Mouse (Mus musculus): Measurements from ENCODE around the gene 1700020L24Rik. TPM values are rescaled to one million over a fixed set of nuclear protein-coding genes. Genes with fewer than 3 reads are reported as not detected.

The 1700020L24Rik gene
- total and polyA plus RNA-seq, 3 experiments = 0.60 TPM; not detected in 2

DNA sequence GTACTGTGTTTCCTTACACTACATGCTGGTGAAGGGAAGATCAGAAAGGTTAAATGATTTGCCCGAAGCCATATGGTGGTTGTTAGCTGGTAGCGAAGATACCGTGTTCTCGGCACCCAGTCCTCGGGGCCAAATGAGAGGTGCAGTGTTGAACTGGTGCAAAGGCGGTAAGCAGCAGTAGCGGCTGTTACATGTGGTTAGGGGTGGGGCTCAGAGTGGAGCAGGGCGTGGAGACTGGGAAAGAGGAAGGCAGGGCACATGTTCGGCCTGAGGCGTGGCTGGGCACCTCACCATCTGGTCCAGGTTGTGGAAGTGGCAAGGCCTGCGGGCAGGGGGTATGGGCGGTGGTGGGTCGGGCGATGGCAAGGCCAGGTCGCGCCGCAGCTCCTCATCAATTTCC, 10.5 kb upstream of the 1700020L24Rik start:
- Histone ChIP-seq H3K9ac (ENCODE audit: control insufficient read depth, low read depth, low read length, poor library complexity, severe bottlenecking) (peak overlapping the region; percentile 26), H3K4me3 (ENCODE audit: control insufficient read depth in 1 of 2, insufficient read depth in 1 of 2, low read depth in 2 of 2, low read length in 2 of 2) (peak overlapping the region; percentile 21 to 30; a peak in 3 of 4 replicates)
- DNase-seq (ENCODE audit: low read depth, low spot score) = peak; percentile 89
- peak; percentile 93 for TF ChIP-seq MYC (IDR thresholded peaks at IDR 0.05; ENCODE audit: low read depth, low read length)
- no peak for TF ChIP-seq ZC3H11A (IDR thresholded peaks at IDR 0.05; ENCODE audit: low read depth, low read length)
- no peak for TF ChIP-seq RCOR1 (IDR thresholded peaks at IDR 0.05; ENCODE audit: low read depth, low read length)
- no peak for TF ChIP-seq NELFE (IDR thresholded peaks at IDR 0.05; ENCODE audit: low read depth, low read length)
- no peak for TF ChIP-seq ZMIZ1 (IDR thresholded peaks at IDR 0.05; ENCODE audit: low read depth, low read length)
- peak in 1 of 2 experiments; percentile 38; a peak in 1 of 4 replicates for TF ChIP-seq POLR2A (IDR thresholded peaks at IDR 0.05; ENCODE audit: control insufficient read depth in 1 of 2, insufficient read depth in 1 of 2, low read depth in 1 of 2, low read length in 2 of 2, poor library complexity in 1 of 2)
- no peak for TF ChIP-seq MYB (IDR thresholded peaks at IDR 0.05; ENCODE audit: low read depth, low read length)
- no peak for TF ChIP-seq ELF1 (IDR thresholded peaks at IDR 0.05; ENCODE audit: low read depth, low read length)
- no peak for TF ChIP-seq HCFC1 (IDR thresholded peaks at IDR 0.05; ENCODE audit: low read depth, low read length)
- peak; percentile 96 for TF ChIP-seq MAX (IDR thresholded peaks at IDR 0.05; ENCODE audit: low read length)
- TF ChIP-seq CTCF (IDR thresholded peaks at IDR 0.05 in 2 of 3, conservative IDR thresholded peaks at IDR 0.05 in 1 of 3; ENCODE audit: control insufficient read depth in 1 of 3, insufficient read depth in 1 of 3, low read depth in 2 of 3, low read length in 3 of 3, poor library complexity in 1 of 3, severe bottlenecking in 1 of 3) = no peak
- TF ChIP-seq POLR2AphosphoS2 (IDR thresholded peaks at IDR 0.05; ENCODE audit: low read length) = no peak
- TF ChIP-seq EP300 (IDR thresholded peaks at IDR 0.05; ENCODE audit: low read depth in 1 of 2, low read length in 2 of 2) = peak in 1 of 2 experiments; percentile 26; a peak in 1 of 4 replicates
- no peak for TF ChIP-seq SMC3 (IDR thresholded peaks at IDR 0.05; ENCODE audit: low read depth, low read length)
- TF ChIP-seq CHD1 (IDR thresholded peaks at IDR 0.05; ENCODE audit: low read depth, low read length) = no peak
- no peak for TF ChIP-seq NRF1 (IDR thresholded peaks at IDR 0.05; ENCODE audit: insufficient read depth, low read depth, low read length, poor library complexity, severe bottlenecking)
- no peak for TF ChIP-seq TAL1 (IDR thresholded peaks at IDR 0.05; ENCODE audit: low read length)
- TF ChIP-seq ETS1 (IDR thresholded peaks at IDR 0.05; ENCODE audit: low read depth, low read length) = peak; percentile 47; the same call in 1 of the 2 replicates
- TF ChIP-seq ZKSCAN1 (IDR thresholded peaks at IDR 0.05; ENCODE audit: low read depth, low read length) = no peak
- no peak for TF ChIP-seq MEF2A (IDR thresholded peaks at IDR 0.05; ENCODE audit: extremely low read depth, insufficient replicate concordance, low read depth, low read length, poor library complexity, severe bottlenecking)
- no peak for TF ChIP-seq CHD2 (IDR thresholded peaks at IDR 0.05; ENCODE audit: low read length)
- no peak for TF ChIP-seq USF2 (IDR thresholded peaks at IDR 0.05; ENCODE audit: borderline replicate concordance in 1 of 2, insufficient read depth in 1 of 2, low read depth in 1 of 2, low read length in 2 of 2)
- no peak for TF ChIP-seq MAFK (IDR thresholded peaks at IDR 0.05; ENCODE audit: borderline replicate concordance, low read depth, low read length)
- TF ChIP-seq MXI1 (IDR thresholded peaks at IDR 0.05; ENCODE audit: low read depth, low read length) = peak; percentile 96
- peak; percentile 23; the same call in 1 of the 2 replicates for TF ChIP-seq TCF12 (IDR thresholded peaks at IDR 0.05; ENCODE audit: low read depth, low read length)
- TF ChIP-seq GATA1 (IDR thresholded peaks at IDR 0.05; ENCODE audit: low read depth, low read length) = no peak
- no peak for TF ChIP-seq ZNF384 (IDR thresholded peaks at IDR 0.05; ENCODE audit: low read depth, low read length)
- peak; percentile 40 for TF ChIP-seq USF1 (IDR thresholded peaks at IDR 0.05; ENCODE audit: low read depth, low read length)
- TF ChIP-seq E2F4 (IDR thresholded peaks at IDR 0.05; ENCODE audit: borderline replicate concordance, low read depth, low read length) = no peak; the same call in 1 of the 2 replicates
- no peak; the same call in 1 of the 2 replicates for TF ChIP-seq TBP (IDR thresholded peaks at IDR 0.05; ENCODE audit: low read depth, low read length)
- TF ChIP-seq UBTF (IDR thresholded peaks at IDR 0.05; ENCODE audit: borderline replicate concordance, insufficient read depth, low read depth, low read length) = no peak
- no peak for TF ChIP-seq POLR2AphosphoS5 (IDR thresholded peaks at IDR 0.05; ENCODE audit: borderline replicate concordance, low read depth, low read length)
- no peak for TF ChIP-seq GABPA (IDR thresholded peaks at IDR 0.05; ENCODE audit: low read depth, low read length)
- TF ChIP-seq MAZ (IDR thresholded peaks at IDR 0.05; ENCODE audit: low read depth, low read length) = no peak
- TF ChIP-seq KAT2A (conservative IDR thresholded peaks at IDR 0.05; ENCODE audit: low read depth, low read length) = no peak
- peak; percentile 78 for TF ChIP-seq SIN3A (IDR thresholded peaks at IDR 0.05; ENCODE audit: low read length)
- no peak for TF ChIP-seq RAD21 (IDR thresholded peaks at IDR 0.05; ENCODE audit: low read depth, low read length)
- TF ChIP-seq BHLHE40 (IDR thresholded peaks at IDR 0.05; ENCODE audit: borderline replicate concordance, low read depth, low read length) = no peak

More for the DNA sequence above, 10.5 kb upstream of the 1700020L24Rik start:
- Histone ChIP-seq H3K4me1 (ENCODE audit: control insufficient read depth in 1 of 2, insufficient read depth in 2 of 2, low read length in 2 of 2) (peaks cover 0 to 12% of the 10 kb centered on the region in 2 experiments; a peak in 3 of 4 replicates), H3K27ac (ENCODE audit: control insufficient read depth, low read depth, low read length) (no peak overlapping the region), H3K9me3 (replicated peaks; ENCODE audit: insufficient read depth, low read length) (no peaks in the 10 kb centered on the region), H3K36me3 (ENCODE audit: control insufficient read depth in 1 of 2, insufficient read depth in 2 of 2, low read length in 2 of 2) (peaks cover 0 to 5% of the 10 kb centered on the region in 2 experiments; a peak in 1 of 4 replicates), H3K79me2 (ENCODE audit: control insufficient read depth, insufficient read depth, low read length, poor library complexity) (no peaks in the 10 kb centered on the region), H3K27me3 (ENCODE audit: control insufficient read depth in 1 of 2, insufficient read depth in 2 of 2, low read length in 2 of 2) (peaks cover 1 to 13% of the 10 kb centered on the region in 2 experiments; a peak in 3 of 4 replicates)
